Mouse (Mus musculus): ENCODE data around the gene Krt84. TPM values are rescaled to one million over a fixed set of nuclear protein-coding genes. Genes with fewer than 3 reads are reported as not detected.

The Krt84 gene
- not detected in 2 replicates for polyA plus RNA-seq (2012; ENCODE audit: insufficient read depth, low replicate concordance)

GRCm38 (mm10) chr15:101532720-101533119, at the start of gene Krt84:
Krt84 (minus strand) TSS chr15:101532820.
- no peak within 1 kb of the TSS for H3K4me3 ChIP-seq (replicated peaks)
- TF ChIP-seq GATA1 (IDR thresholded peaks at IDR 0.05; ENCODE audit: borderline replicate concordance, low read length) (no peak), FLI1 (IDR thresholded peaks at IDR 0.05; ENCODE audit: low read length) (no peak)
- H3K4me1 ChIP-seq = peaks cover 7% of the 10 kb centered on the region; the same call in 1 of the 2 replicates
- no peaks in the 10 kb centered on the region for H3K9me3 ChIP-seq
- peaks cover 61% of the 10 kb centered on the region for H3K27me3 ChIP-seq (replicated peaks)
- H3K36me3 ChIP-seq (replicated peaks; ENCODE audit: low read length) = no peaks in the 10 kb centered on the region

- no peak for TF ChIP-seq FLI1 (IDR thresholded peaks at IDR 0.05; ENCODE audit: low read length)
- no peak for TF ChIP-seq GATA1 (IDR thresholded peaks at IDR 0.05; ENCODE audit: borderline replicate concordance, low read length)
- H3K4me1 ChIP-seq = no peaks in the 10 kb centered on the region
- H3K4me3 ChIP-seq (replicated peaks) = no peak overlapping the region
- H3K36me3 ChIP-seq (replicated peaks; ENCODE audit: low read length) = no peaks in the 10 kb centered on the region
- H3K9me3 ChIP-seq = no peaks in the 10 kb centered on the region
- H3K27me3 ChIP-seq (replicated peaks) = peaks cover 22% of the 10 kb centered on the region
These were observed 49.1 kb upstream of the Krt84 start for GRCm38 (mm10) chr15:101581701-101582100.

- H3K4me3 ChIP-seq (replicated peaks) = no peak overlapping the region
- H3K9me3 ChIP-seq = no peaks in the 10 kb centered on the region
- H3K36me3 ChIP-seq (replicated peaks; ENCODE audit: low read length) = no peaks in the 10 kb centered on the region
- peaks cover 34% of the 10 kb centered on the region for H3K27me3 ChIP-seq (replicated peaks)
- no peaks in the 10 kb centered on the region for H3K4me1 ChIP-seq
- TF ChIP-seq FLI1 (IDR thresholded peaks at IDR 0.05; ENCODE audit: low read length) (no peak), GATA1 (IDR thresholded peaks at IDR 0.05; ENCODE audit: borderline replicate concordance, low read length) (no peak)
These were observed 42.9 kb upstream of the Krt84 start for GRCm38 (mm10) chr15:101575506-101575905.

GRCm38 (mm10) chr15:101573796-101574345, 41.3 kb upstream of the Krt84 start, which contains the start of gene Krt75:
Krt75 (minus strand) TSS chr15:101573904.
- Histone ChIP-seq H3K9me3 (no peaks in the 10 kb centered on the region), H3K36me3 (replicated peaks; ENCODE audit: low read length) (no peaks in the 10 kb centered on the region), H3K27me3 (replicated peaks) (peaks cover 39% of the 10 kb centered on the region), H3K4me3 (replicated peaks) (no peak within 1 kb of the TSS), H3K4me1 (no peaks in the 10 kb centered on the region)
- no peak for TF ChIP-seq FLI1 (IDR thresholded peaks at IDR 0.05; ENCODE audit: low read length)

- Histone ChIP-seq H3K27me3 (replicated peaks) (peaks cover 56% of the 10 kb centered on the region), H3K36me3 (replicated peaks; ENCODE audit: low read length) (no peaks in the 10 kb centered on the region), H3K4me3 (replicated peaks) (no peak overlapping the region), H3K4me1 (no peaks in the 10 kb centered on the region), H3K9me3 (no peaks in the 10 kb centered on the region)
- TF ChIP-seq FLI1 (IDR thresholded peaks at IDR 0.05; ENCODE audit: low read length) (no peak), GATA1 (IDR thresholded peaks at IDR 0.05; ENCODE audit: borderline replicate concordance, low read length) (no peak)
These were observed 35.2 kb upstream of the Krt84 start for GRCm38 (mm10) chr15:101567780-101568179.

GRCm38 (mm10) chr15:101562850-101563249, 30.2 kb upstream of the Krt84 start, which contains the start of gene Krt90:
Krt90 (minus strand) TSS chr15:101562950.
- no peaks in the 10 kb centered on the region for H3K4me1 ChIP-seq
- no peaks in the 10 kb centered on the region for H3K9me3 ChIP-seq
- H3K27me3 ChIP-seq (replicated peaks) = peaks cover 61% of the 10 kb centered on the region
- H3K36me3 ChIP-seq (replicated peaks; ENCODE audit: low read length) = no peaks in the 10 kb centered on the region
- H3K4me3 ChIP-seq (replicated peaks) = no peak within 1 kb of the TSS
- TF ChIP-seq FLI1 (IDR thresholded peaks at IDR 0.05; ENCODE audit: low read length) (no peak), GATA1 (IDR thresholded peaks at IDR 0.05; ENCODE audit: borderline replicate concordance, low read length) (no peak)

GRCm38 (mm10) chr15:101558034-101558646, 25.5 kb upstream of the Krt84 start:
- no peak for TF ChIP-seq FLI1 (IDR thresholded peaks at IDR 0.05; ENCODE audit: low read length)
- no peak for TF ChIP-seq GATA1 (IDR thresholded peaks at IDR 0.05; ENCODE audit: borderline replicate concordance, low read length)
- no peaks in the 10 kb centered on the region for H3K9me3 ChIP-seq

GRCm38 (mm10) chr15:101553169-101553568, 20.5 kb upstream of the Krt84 start:
- no peaks in the 10 kb centered on the region for H3K36me3 ChIP-seq (replicated peaks; ENCODE audit: low read length)
- H3K4me1 ChIP-seq = peaks cover 5% of the 10 kb centered on the region
- H3K4me3 ChIP-seq (replicated peaks) = no peak overlapping the region
- peaks cover 87% of the 10 kb centered on the region for H3K27me3 ChIP-seq (replicated peaks)
- TF ChIP-seq GATA1 (IDR thresholded peaks at IDR 0.05; ENCODE audit: borderline replicate concordance, low read length) (no peak), FLI1 (IDR thresholded peaks at IDR 0.05; ENCODE audit: low read length) (no peak)
- H3K9me3 ChIP-seq = no peaks in the 10 kb centered on the region

More at GRCm38 (mm10) chr15:101558034-101558646, 25.5 kb upstream of the Krt84 start:
- peaks cover 81% of the 10 kb centered on the region for H3K27me3 ChIP-seq (replicated peaks)
- no peaks in the 10 kb centered on the region for H3K36me3 ChIP-seq (replicated peaks; ENCODE audit: low read length)
- peaks cover 2% of the 10 kb centered on the region; the same call in 1 of the 2 replicates for H3K4me1 ChIP-seq
- no peak overlapping the region for H3K4me3 ChIP-seq (replicated peaks)

- H3K4me3 ChIP-seq (replicated peaks) = no peak overlapping the region
- peaks cover 88% of the 10 kb centered on the region for H3K27me3 ChIP-seq (replicated peaks)
- no peaks in the 10 kb centered on the region for H3K36me3 ChIP-seq (replicated peaks; ENCODE audit: low read length)
- no peak for TF ChIP-seq FLI1 (IDR thresholded peaks at IDR 0.05; ENCODE audit: low read length)
- TF ChIP-seq GATA1 (IDR thresholded peaks at IDR 0.05; ENCODE audit: borderline replicate concordance, low read length) = no peak
- no peaks in the 10 kb centered on the region for H3K9me3 ChIP-seq
- peaks cover 5% of the 10 kb centered on the region for H3K4me1 ChIP-seq
These were observed 19.6 kb upstream of the Krt84 start for GRCm38 (mm10) chr15:101552188-101552587.

- no peak for TF ChIP-seq GATA1 (IDR thresholded peaks at IDR 0.05; ENCODE audit: borderline replicate concordance, low read length)
- no peak for TF ChIP-seq FLI1 (IDR thresholded peaks at IDR 0.05; ENCODE audit: low read length)
- no peaks in the 10 kb centered on the region for H3K9me3 ChIP-seq
- H3K27me3 ChIP-seq (replicated peaks) = peaks cover 85% of the 10 kb centered on the region
- peaks cover 5% of the 10 kb centered on the region for H3K4me1 ChIP-seq
- no peak within 1 kb of the TSS for H3K4me3 ChIP-seq (replicated peaks)
- H3K36me3 ChIP-seq (replicated peaks; ENCODE audit: low read length) = no peaks in the 10 kb centered on the region
These were observed 17.9 kb upstream of the Krt84 start, which contains the start of gene Krt82 for GRCm38 (mm10) chr15:101550567-101550966. Krt82 (minus strand) TSS chr15:101550667.
